Mouse (Mus musculus) right cerebral cortex, postnatal 14 days (tissue): ENCODE measurements around the gene Edf1.
"Not testable (repeated sequence)": the region's sequence is repeated elsewhere in the genome, so short reads cannot be mapped to it uniquely, and the experiment has no call there.

Experiments used
- DNase-seq: peaks from one replicate; pipeline ENCODE4 v3.0.0; 2022

Gene Edf1

GRCm38 (mm10) chr2:25557221-25557963 is at the start of gene Edf1:
Edf1 (plus strand) TSS chr2:25557847.
- DNase-seq = peak; percentile 95

GRCm38 (mm10) chr2:25509912-25510311 is 47.7 kb upstream of the Edf1 start:
- no peak for DNase-seq

- DNase-seq = no peak
Observed at GRCm38 (mm10) chr2:25526510-25527302, 30.9 kb upstream of the Edf1 start.

GRCm38 (mm10) chr2:25533707-25534106 is 23.9 kb upstream of the Edf1 start:
- DNase-seq = no peak

GRCm38 (mm10) chr2:25534178-25534865 is 23.3 kb upstream of the Edf1 start:
- DNase-seq = peak; percentile 15

- DNase-seq = no peak
Observed at GRCm38 (mm10) chr2:25534866-25535182, 22.8 kb upstream of the Edf1 start.

- DNase-seq = no peak
Observed at GRCm38 (mm10) chr2:25536531-25536930, 21.1 kb upstream of the Edf1 start.

GRCm38 (mm10) chr2:25540541-25540948 is 17.1 kb upstream of the Edf1 start:
- DNase-seq = no peak

- DNase-seq = no peak
Observed at GRCm38 (mm10) chr2:25541644-25542367, 15.8 kb upstream of the Edf1 start.

GRCm38 (mm10) chr2:25545996-25546810 is 11.4 kb upstream of the Edf1 start:
- DNase-seq = no peak

- peak; percentile 99 for DNase-seq
Observed at GRCm38 (mm10) chr2:25546811-25547491, 10.7 kb upstream of the Edf1 start, which contains the start of gene Traf2. Traf2 (minus strand) TSS chr2:25546940.

- DNase-seq = no peak
Observed at GRCm38 (mm10) chr2:25549021-25549991, 8.3 kb upstream of the Edf1 start.

GRCm38 (mm10) chr2:25551186-25551585 is 6.5 kb upstream of the Edf1 start:
- no peak for DNase-seq

- DNase-seq = not testable (repeated sequence)
Observed at GRCm38 (mm10) chr2:25553171-25553786, 4.4 kb upstream of the Edf1 start.

- DNase-seq = not testable (repeated sequence)
Observed at GRCm38 (mm10) chr2:25555479-25555878, 2.2 kb upstream of the Edf1 start.

- DNase-seq = no peak
Observed at GRCm38 (mm10) chr2:25556296-25556695, 1.4 kb upstream of the Edf1 start.

GRCm38 (mm10) chr2:25557964-25558360 is 315 bp downstream of the Edf1 start:
- no peak for DNase-seq

- no peak for DNase-seq
Observed at GRCm38 (mm10) chr2:25558774-25559173, 1.1 kb downstream of the Edf1 start.

- no peak for DNase-seq
Observed at GRCm38 (mm10) chr2:25560551-25560950, 2.9 kb downstream of the Edf1 start.

GRCm38 (mm10) chr2:25561946-25562345 is 4.3 kb downstream of the Edf1 start:
- no peak for DNase-seq
